Mouse (Mus musculus) testis, adult 2 months (tissue): ENCODE measurements around the gene Gm20696.

Experiments
- CTCF ChIP-seq: fragments of 200-500 bp; IDR thresholded peaks from 2 replicates; pipeline ENCODE4 v1.5.1; 2012; ENCODE audit warnings: low read depth, mild to moderate bottlenecking, inconsistent platforms, low read length, moderate library complexity; ENCODE audit not compliant: control insufficient read depth, insufficient read depth, insufficient replicate concordance
- POLR2A ChIP-seq: fragments of 200-500 bp; IDR thresholded peaks from 2 replicates; pipeline ENCODE4 v1.6.1; 2012; ENCODE audit warnings: low read depth, mild to moderate bottlenecking, inconsistent platforms, low read length, moderate library complexity; ENCODE audit not compliant: control insufficient read depth

- TF ChIP-seq CTCF (no peak), POLR2A (no peak)
Measured at GRCm38 (mm10) chr6:99401801-99402200, 264.8 kb downstream of the Gm20696 start.
